Mouse (Mus musculus) olfactory bulb, adult 2 months (tissue): ENCODE measurements around the gene Cd44.

Experiments used
- CTCF ChIP-seq: fragments of 200-500 bp; IDR thresholded peaks from 2 replicates; pipeline ENCODE4 v1.5.1; 2012; ENCODE audit warnings: low read depth, mild to moderate bottlenecking, low read length, moderate library complexity; ENCODE audit not compliant: insufficient read depth
- POLR2A ChIP-seq: fragments of 200-500 bp; IDR thresholded peaks from 2 replicates; pipeline ENCODE4 v1.6.1; 2012; ENCODE audit warnings: mild to moderate bottlenecking, low read depth, low read length, moderate library complexity; ENCODE audit not compliant: insufficient read depth

GRCm38 (mm10) chr2:102864036-102864435 lies 37.4 kb downstream of the Cd44 start:
- TF ChIP-seq CTCF, result no peak
- no peak for TF ChIP-seq POLR2A
